Mouse (Mus musculus) hindbrain, postnatal 0 days (tissue): ENCODE measurements at regions not wholly inside any gene's neighbourhood (a gene's known extent, or its start where the extent isn't known, plus 50 kb on each side); places are given as distances from the start of the nearest gene placed in this dataset.

ENCODE experiments used
- ATAC-seq: fragments of 200-750 bp; cut with Nextera tagmentation; 2 replicates; pipeline ENCODE4 v1.8.0; 2017; ENCODE audit warnings: mild to moderate bottlenecking, moderate TSS enrichment, moderate library complexity
- DNase-seq: peaks from one replicate; pipeline ENCODE4 v3.0.0-alpha.2; 2015; ENCODE audit warnings: low spot score
- H3K27ac ChIP-seq: fragments of 300-500 bp; sonication (generic); 2 replicates; pipeline ENCODE4 v1.5.1; 2014; ENCODE audit warnings: mild to moderate bottlenecking
- H3K27me3 ChIP-seq: fragments of 300-500 bp; sonication (generic); 2 replicates; pipeline ENCODE4 v1.6.1; 2014; ENCODE audit warnings: low read length, mixed read lengths; ENCODE audit not compliant: insufficient read depth
- H3K36me3 ChIP-seq: fragments of 300-500 bp; sonication (generic); 2 replicates; pipeline ENCODE4 v1.6.1; 2014; ENCODE audit warnings: low read length, mixed read lengths; ENCODE audit not compliant: insufficient read depth
- H3K4me1 ChIP-seq: fragments of 300-500 bp; sonication (generic); 2 replicates; pipeline ENCODE4 v1.6.1; 2014; ENCODE audit warnings: antibody characterized with exemption, low read length, mixed read lengths; ENCODE audit not compliant: insufficient read depth
- H3K4me2 ChIP-seq: fragments of 300-500 bp; sonication (generic); 2 replicates; pipeline ENCODE4 v1.6.1; 2014; ENCODE audit warnings: low read depth, mild to moderate bottlenecking, low read length, moderate library complexity, mixed read lengths
- H3K4me3 ChIP-seq: fragments of 300-500 bp; sonication (generic); 2 replicates; pipeline ENCODE4 v1.5.1; 2014; ENCODE audit warnings: low read length
- H3K9ac ChIP-seq: fragments of 300-500 bp; sonication (generic); replicated peaks from 2 replicates; pipeline ENCODE4 v1.6.1; 2014; ENCODE audit warnings: mild to moderate bottlenecking, low read length, moderate library complexity, mixed read lengths
- H3K9me3 ChIP-seq: fragments of 300-500 bp; sonication (generic); 2 replicates; pipeline ENCODE4 v1.6.1; 2016; ENCODE audit warnings: low read length, mixed read lengths
- CTCF ChIP-seq: IDR thresholded peaks from 2 replicates; pipeline ENCODE4 v1.5.1; 2016; ENCODE audit warnings: antibody characterized with exemption, control low read depth, low read depth
- WGBS: fragments of 180-500 bp; shearing (Covaris S2); extraction: QIAGEN DNeasy Blood & Tissue Kit; methylation state at CpG from one replicate; pipeline ENCODE4 v1.1.7; 2014; 5-methylcytosine and 5-hydroxymethylcytosine counted together

DNA sequence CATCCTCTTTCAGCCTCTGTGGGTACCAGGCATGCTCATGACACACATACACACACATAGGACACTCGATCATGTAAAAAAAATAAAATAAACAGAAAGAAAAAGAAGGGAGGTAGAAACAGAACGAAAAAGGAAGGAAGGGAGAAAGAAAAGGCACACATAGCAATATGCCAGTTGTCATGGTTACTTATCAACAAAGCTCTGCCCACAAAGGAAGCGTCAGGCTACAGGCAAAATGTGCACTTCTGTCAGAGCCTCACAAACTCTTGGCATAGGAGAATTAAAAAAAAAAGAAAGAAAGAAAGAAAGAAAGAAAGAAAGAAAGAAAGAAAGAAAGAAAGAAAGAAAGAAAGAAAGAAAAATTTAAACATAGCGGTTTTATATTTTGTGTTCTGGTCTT is 56.9 kb upstream of the Sox2 start:
- no peaks in the 10 kb centered on the region for H3K4me1 ChIP-seq
- H3K4me3 ChIP-seq = no peak overlapping the region
- TF ChIP-seq CTCF = no peak
- WGBS = 49% methylated on average over 4 of the region's 4 CpGs
- ATAC-seq (no peak), DNase-seq (no peak)
- H3K9ac ChIP-seq = no peak overlapping the region
- H3K27ac ChIP-seq = no peak overlapping the region
- H3K36me3 ChIP-seq = no peaks in the 10 kb centered on the region
- no peaks in the 10 kb centered on the region for H3K9me3 ChIP-seq
- no peak overlapping the region for H3K4me2 ChIP-seq
- no peaks in the 10 kb centered on the region for H3K27me3 ChIP-seq

DNA sequence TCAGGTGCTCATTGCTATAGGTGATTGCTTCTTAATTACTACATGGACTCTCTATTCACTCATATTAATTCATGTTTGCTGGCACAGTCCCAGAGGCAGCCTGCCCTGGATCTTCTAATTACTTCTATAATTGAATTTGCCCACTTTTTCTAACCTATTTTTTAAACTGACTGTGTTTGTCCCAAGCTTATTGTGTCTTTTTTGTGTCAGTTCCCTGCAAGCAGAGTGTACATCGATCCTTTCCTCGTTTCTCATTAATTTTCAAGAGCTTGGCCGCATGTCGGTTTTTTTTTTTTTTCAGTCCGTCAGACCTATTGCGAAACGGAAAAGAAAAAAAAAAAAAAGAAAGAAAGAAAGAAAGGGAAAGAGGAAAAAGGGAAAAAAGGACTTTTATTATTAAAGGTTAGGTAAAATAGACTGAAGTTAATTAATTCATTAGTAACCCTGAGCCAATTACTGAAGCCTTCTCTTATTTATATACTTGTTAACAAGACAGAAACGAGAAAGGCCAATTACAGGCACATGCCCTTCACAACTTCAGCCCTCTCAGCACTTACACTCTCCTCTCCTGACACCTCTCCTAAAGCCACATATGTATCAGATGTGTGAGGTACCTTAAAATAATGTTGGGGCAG is 72.2 kb upstream of the Sox2 start:
- ATAC-seq (no peak; the same call in 1 of the 2 replicates), DNase-seq (peak; percentile 40)
- no peak for TF ChIP-seq CTCF
- no peak overlapping the region for H3K27ac ChIP-seq
- H3K4me3 ChIP-seq = no peak overlapping the region
- no peaks in the 10 kb centered on the region for H3K27me3 ChIP-seq
- 0 out of 2 replicates have a peak, but pooled peaks cover 6% of the 10 kb centered on the region for H3K4me1 ChIP-seq
- H3K9me3 ChIP-seq = no peaks in the 10 kb centered on the region
- H3K36me3 ChIP-seq = no peaks in the 10 kb centered on the region
- no peak overlapping the region for H3K9ac ChIP-seq
- no peak overlapping the region for H3K4me2 ChIP-seq
- WGBS = 22% methylated on average over 8 of the region's 8 CpGs

DNA sequence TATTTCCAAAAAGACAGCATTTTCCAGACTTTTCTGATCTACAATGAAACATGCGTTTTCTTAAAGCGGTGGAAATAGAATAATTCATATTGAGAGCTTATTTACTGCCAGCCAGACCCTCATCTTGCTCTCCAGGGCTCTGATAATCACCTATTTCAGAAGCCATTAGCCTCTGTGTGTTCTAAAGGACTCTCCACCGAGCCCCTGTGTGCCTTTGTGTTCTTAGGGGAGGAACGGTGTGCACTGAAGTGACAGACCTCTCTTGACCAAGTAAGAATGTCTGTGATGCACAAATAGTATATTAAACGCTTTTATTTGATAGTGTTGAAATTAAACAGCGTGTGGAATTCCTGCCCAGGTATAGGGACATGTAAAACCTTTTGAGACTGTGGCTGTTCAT is 73.1 kb upstream of the Sox2 start:
- 64% methylated on average over 6 of the region's 6 CpGs for WGBS
- no peaks in the 10 kb centered on the region for H3K36me3 ChIP-seq
- no peaks in the 10 kb centered on the region for H3K27me3 ChIP-seq
- no peak overlapping the region for H3K9ac ChIP-seq
- H3K4me3 ChIP-seq = no peak overlapping the region
- DNase-seq (no peak), ATAC-seq (no peak)
- H3K4me1 ChIP-seq = peaks cover 7% of the 10 kb centered on the region; the same call in 1 of the 2 replicates
- TF ChIP-seq CTCF = no peak
- H3K4me2 ChIP-seq = no peak overlapping the region
- no peak overlapping the region for H3K27ac ChIP-seq
- no peaks in the 10 kb centered on the region for H3K9me3 ChIP-seq

DNA sequence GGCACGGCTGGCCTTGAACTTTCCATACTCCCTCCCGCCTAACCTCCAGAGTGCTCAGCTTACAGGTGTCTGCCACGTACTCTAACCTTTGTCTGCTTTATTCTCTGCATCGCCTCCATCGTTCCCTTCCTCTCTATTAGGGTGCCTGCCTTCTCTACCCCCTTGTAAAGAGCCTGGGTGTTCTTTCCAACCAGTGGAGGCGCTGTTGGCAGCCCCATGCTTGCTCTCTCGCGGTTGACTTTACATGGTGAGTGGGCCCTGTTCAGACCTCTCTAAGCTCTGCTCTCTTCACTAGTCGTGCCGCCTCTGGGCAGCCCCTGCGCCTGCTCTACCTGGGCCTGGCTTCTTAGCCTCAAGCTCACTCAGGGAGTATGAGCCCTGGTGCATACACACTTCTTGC is 74.0 kb upstream of the Sox2 start:
- 58% methylated on average over 11 of the region's 11 CpGs for WGBS
- Histone ChIP-seq H3K9me3 (no peaks in the 10 kb centered on the region), H3K27ac (no peak overlapping the region), H3K4me2 (no peak overlapping the region), H3K27me3 (no peaks in the 10 kb centered on the region), H3K4me1 (peaks cover 10% of the 10 kb centered on the region; the same call in 1 of the 2 replicates), H3K9ac (no peak overlapping the region), H3K4me3 (no peak overlapping the region), H3K36me3 (no peaks in the 10 kb centered on the region)
- DNase-seq = peak; percentile 30
- ATAC-seq = peak; percentile 47; the same call in 1 of the 2 replicates
- peak; percentile 56 for TF ChIP-seq CTCF

DNA sequence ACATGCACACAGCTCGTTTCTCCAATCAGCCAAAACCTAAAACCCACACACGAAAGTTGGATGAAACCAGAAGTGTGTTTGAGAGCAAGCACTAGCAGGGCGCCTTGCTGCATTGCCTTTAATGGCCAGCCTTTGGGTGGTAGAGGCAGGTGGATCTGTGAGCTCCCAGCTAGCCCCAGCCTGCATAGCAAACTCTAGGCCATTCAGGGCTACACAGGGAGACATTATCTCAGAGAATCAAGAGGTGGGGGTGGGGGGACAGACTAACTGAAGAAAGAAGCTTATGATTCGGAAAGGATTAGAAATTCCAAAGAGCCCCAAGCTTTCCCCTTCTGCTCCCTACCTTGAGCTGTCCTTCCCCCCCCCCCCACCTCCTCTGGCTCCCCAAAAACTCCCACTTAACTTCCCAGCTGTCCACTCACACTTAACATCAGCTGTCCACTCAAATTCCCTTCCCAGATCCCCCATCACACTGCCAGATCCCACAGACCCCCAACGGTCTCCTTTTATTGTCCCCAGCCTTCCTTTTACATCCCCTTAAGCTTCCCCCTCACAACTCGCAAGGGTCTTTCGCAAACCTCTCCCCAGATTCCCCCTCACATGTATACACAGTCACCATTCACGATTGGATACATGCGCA is 75.4 kb upstream of the Sox2 start:
- Histone ChIP-seq H3K4me3 (no peak overlapping the region), H3K9me3 (no peaks in the 10 kb centered on the region), H3K9ac (no peak overlapping the region), H3K27me3 (no peaks in the 10 kb centered on the region), H3K36me3 (no peaks in the 10 kb centered on the region), H3K4me2 (no peak overlapping the region), H3K4me1 (peaks cover 10% of the 10 kb centered on the region; the same call in 1 of the 2 replicates), H3K27ac (no peak overlapping the region)
- no peak for TF ChIP-seq CTCF
- ATAC-seq (no peak), DNase-seq (no peak)
- 74% methylated on average over 9 of the region's 9 CpGs for WGBS

DNA sequence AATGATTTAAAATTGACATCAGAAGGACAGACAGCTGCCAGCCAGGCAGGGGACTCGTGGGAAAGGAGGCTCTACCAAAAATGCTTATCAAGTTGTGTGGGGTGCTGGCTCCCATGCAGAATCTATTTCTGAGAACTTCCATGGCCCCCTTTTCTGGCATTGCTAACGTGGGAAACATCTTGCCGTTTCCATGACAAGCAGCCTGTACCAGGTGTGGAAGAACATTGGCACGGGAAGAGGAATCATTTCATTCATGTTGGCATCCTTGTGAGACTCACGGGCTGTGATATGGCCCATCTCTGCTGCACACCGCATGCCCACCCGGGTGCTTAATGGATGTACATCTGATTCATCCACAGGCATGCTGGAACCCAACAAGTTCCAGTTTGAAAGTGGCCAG is 76.9 kb upstream of the Sox2 start:
- Histone ChIP-seq H3K4me1 (peaks cover 10% of the 10 kb centered on the region), H3K27me3 (no peaks in the 10 kb centered on the region), H3K4me3 (no peak overlapping the region), H3K27ac (no peak overlapping the region), H3K4me2 (no peak overlapping the region), H3K9ac (no peak overlapping the region), H3K36me3 (no peaks in the 10 kb centered on the region), H3K9me3 (no peaks in the 10 kb centered on the region)
- DNase-seq = no peak
- no peak for TF ChIP-seq CTCF
- WGBS = 58% methylated on average over 7 of the region's 7 CpGs
- ATAC-seq = no peak

DNA sequence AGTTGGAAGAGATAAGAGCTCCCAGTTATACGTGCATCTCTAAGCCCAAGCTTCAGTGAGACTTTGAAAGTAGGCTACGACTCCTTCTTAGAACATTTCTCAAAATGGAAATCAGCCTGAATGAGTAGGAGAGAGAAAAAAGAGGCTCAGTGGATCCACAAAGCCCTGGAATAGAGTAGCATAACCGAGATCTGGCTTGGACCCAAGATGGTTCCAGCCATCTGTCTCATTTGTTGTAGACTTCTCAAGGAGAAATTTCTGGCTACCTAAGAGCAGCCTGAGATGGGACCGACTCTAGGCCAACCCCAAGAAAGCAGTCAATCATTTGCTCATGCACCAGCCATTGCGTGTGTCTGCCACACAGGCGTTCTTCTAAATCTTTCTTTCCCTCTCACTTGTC is 78.1 kb upstream of the Sox2 start:
- whole genome bisulfite sequencing = 45% methylated on average over 6 of the region's 6 CpGs
- ATAC-seq (peak; percentile 25; the same call in 1 of the 2 replicates), DNase-seq (peak; percentile 66)
- no peak for TF ChIP-seq CTCF
- Histone ChIP-seq H3K27me3 (no peaks in the 10 kb centered on the region), H3K9me3 (no peaks in the 10 kb centered on the region), H3K9ac (no peak overlapping the region), H3K4me1 (peaks cover 13% of the 10 kb centered on the region), H3K36me3 (no peaks in the 10 kb centered on the region), H3K4me2 (no peak overlapping the region), H3K4me3 (no peak overlapping the region), H3K27ac (no peak overlapping the region)
